Mouse (Mus musculus): Measurements from ENCODE around the gene Gm21834.

DNA sequence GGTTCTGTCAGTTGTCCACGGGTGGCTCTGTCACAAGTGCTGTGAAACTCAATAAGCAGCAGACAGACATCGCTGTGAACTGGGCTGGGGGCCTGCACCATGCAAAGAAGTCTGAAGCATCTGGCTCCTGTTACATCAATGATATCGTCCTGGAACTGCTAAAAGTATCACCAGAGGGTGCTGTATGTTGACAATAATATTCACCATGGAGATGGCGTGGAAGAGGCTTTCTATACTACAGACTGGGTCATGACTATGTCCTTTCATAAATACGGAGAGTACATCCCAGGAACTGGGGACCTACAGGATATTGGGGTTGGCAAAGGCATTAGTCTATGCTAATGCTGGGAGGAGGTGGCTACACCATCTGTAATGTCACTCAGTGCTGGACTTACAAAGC is at the start of gene Gm21834:
- TF ChIP-seq CTCF (IDR thresholded peaks at IDR 0.05; ENCODE audit: borderline replicate concordance, control insufficient read depth, extremely low read depth, insufficient read depth, low read length, poor library complexity): no peak
- TF ChIP-seq POLR2A (IDR thresholded peaks at IDR 0.05; ENCODE audit: control insufficient read depth, extremely low read depth, insufficient read depth, low read length, poor library complexity): no peak
